10 mouse cellular contexts compared by ENCODE assay signal in genomic region chr1:78604820-78605550, GRCm38 (mm10).
"Had no signal": no experiment of that assay in that cellular context is flagged by ENCODE, and none has a peak within 500 bp of the region (broad histone marks: within the 10 kb centered on the region; RNA-seq: fewer than 3 reads in every experiment).

No protein-coding gene starts in this region.

- DNase-seq: kidney, adult 18-20 months; kidney, postnatal 25 days; lung, embryonic 14.5 days; lung, postnatal 10 days; right cerebral cortex, postnatal 14 days; thymus, adult 2 months; thymus, postnatal 25 days had no signal

- ATAC-seq: intestine, embryonic 15.5 days; liver, embryonic 12.5 days; midbrain, embryonic 15.5 days had no signal
